Mouse (Mus musculus): ENCODE results near the gene Rnf217.

GRCm38 (mm10) chr10:31646083-31646482, 37.1 kb upstream of the Rnf217 start:
- TF ChIP-seq CTCF (IDR thresholded peaks at IDR 0.05; ENCODE audit: low read depth) (no peak), EP300 (IDR thresholded peaks at IDR 0.05; ENCODE audit: low read depth) (no peak)
